Mouse (Mus musculus) lung, adult 2 months (tissue): ENCODE results near the gene Cct5.

ENCODE experiments used
- CTCF ChIP-seq: fragments of 200-500 bp; IDR thresholded peaks from 2 replicates; pipeline ENCODE4 v1.5.1; 2011; ENCODE audit warnings: mild to moderate bottlenecking, low read length, control low read depth; ENCODE audit not compliant: insufficient read depth
- POLR2A ChIP-seq: fragments of 200-500 bp; IDR thresholded peaks from 2 replicates; pipeline ENCODE4 v1.6.1; 2011; ENCODE audit warnings: low read depth, mild to moderate bottlenecking, control low read depth, low read length, borderline replicate concordance; ENCODE audit errors: extremely low read depth

GRCm38 (mm10) chr15:31546291-31546690 lies 55.3 kb downstream of the Cct5 start:
- TF ChIP-seq POLR2A: no peak
- no peak for TF ChIP-seq CTCF
